ENCODE assay signal across 8 mouse cellular contexts in the genomic region with DNA sequence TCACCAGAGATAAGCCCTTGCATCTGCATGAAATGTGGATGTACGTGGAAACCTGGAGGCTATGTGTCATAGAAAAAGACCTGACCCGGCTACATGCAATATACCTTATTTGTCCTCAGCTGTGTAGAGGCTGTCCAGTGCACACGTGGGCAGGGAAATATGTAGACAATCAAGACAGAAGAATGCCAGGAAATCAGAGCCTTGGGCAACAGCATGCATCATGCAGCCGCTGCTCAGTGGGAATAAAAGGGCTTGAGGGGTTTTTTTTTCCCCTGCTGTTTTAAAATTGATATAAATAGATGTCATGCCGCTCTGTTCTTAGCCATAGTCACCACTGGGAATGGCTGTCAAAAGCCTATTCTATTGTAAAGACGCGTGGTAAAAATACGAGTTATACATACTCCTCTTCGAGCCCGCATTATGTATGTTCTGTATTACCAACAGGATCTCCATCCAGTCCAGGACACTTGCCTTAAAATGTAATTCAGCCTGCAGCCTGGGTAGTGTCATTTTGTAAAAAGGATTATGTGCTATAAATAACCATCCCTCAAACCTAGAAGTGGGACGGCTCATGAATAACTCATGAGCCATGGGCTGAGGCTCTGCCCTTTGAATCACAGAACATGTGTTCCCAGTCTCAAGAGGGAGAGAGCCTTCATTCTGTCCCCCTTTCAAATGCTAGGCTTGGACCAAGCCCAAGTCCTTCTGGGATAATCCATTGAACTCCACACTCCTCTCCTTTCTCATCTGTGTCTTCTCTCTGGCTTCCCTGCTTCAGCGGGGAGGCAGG.
DNase-seq lines count a peak whose midpoint lies in the region; ATAC-seq and TF ChIP-seq lines count a peak whose summit lies in the region.
"Had no signal": no experiment of that assay in that cellular context is flagged by ENCODE, and none has a peak within 500 bp of the region (broad histone marks: within the 10 kb centered on the region; RNA-seq: fewer than 3 reads in every experiment).

No protein-coding gene starts in this region.

- no peaks in the 10 kb centered on the region for H3K9me3 ChIP-seq in kidney, postnatal 0 days (replicated peaks; ENCODE audit: low read length)
- H3K9me3 ChIP-seq in forebrain, embryonic 11.5 days (ENCODE audit: control insufficient read depth, low read length), result no peaks in the 10 kb centered on the region
- H3K9me3 ChIP-seq in hindbrain, embryonic 14.5 days (ENCODE audit: control insufficient read depth, low read length), result no peaks in the 10 kb centered on the region
- H3K9me3 ChIP-seq in neural tube, embryonic 13.5 days, result no peaks in the 10 kb centered on the region
- H3K9me3 ChIP-seq: liver, embryonic 15.5 days had no signal

- no peak overlapping the region for H3K4me2 ChIP-seq in kidney, postnatal 0 days (ENCODE audit: low read length)
- no peak overlapping the region for H3K4me2 ChIP-seq in forebrain, embryonic 11.5 days (ENCODE audit: low read depth, low read length, severe bottlenecking)
- H3K4me2 ChIP-seq in hindbrain, embryonic 14.5 days (replicated peaks), result peak overlapping the region; percentile 15; the same call in 1 of the 2 replicates
- H3K4me2 ChIP-seq in neural tube, embryonic 13.5 days, result 0 out of 2 replicates have a peak overlapping the region, but pooled peaks have one; percentile 7
- H3K4me2 ChIP-seq: liver, embryonic 15.5 days had no signal

- DNase-seq in kidney, postnatal 0 days (ENCODE audit: low spot score), result peak; percentile 28
- no peak for DNase-seq in kidney, postnatal 10 days
- DNase-seq in forebrain, embryonic 11.5 days (ENCODE audit: low spot score), result no peak
- peak; percentile 63 for DNase-seq in hindbrain, embryonic 14.5 days (ENCODE audit: low spot score)
- no peak for DNase-seq in kidney, adult 18-20 months

- no peak overlapping the region for H3K27ac ChIP-seq in kidney, postnatal 0 days
- H3K27ac ChIP-seq in forebrain, embryonic 11.5 days (ENCODE audit: low read depth, low read length), result no peak overlapping the region
- peak overlapping the region; percentile 39; the same call in 1 of the 2 replicates for H3K27ac ChIP-seq in hindbrain, embryonic 14.5 days
- peak overlapping the region; percentile 75 for H3K27ac ChIP-seq in neural tube, embryonic 13.5 days (replicated peaks)
- H3K27ac ChIP-seq: liver, embryonic 15.5 days had no signal

- H3K36me3 ChIP-seq in kidney, postnatal 0 days (ENCODE audit: insufficient read depth, low read length), result no peaks in the 10 kb centered on the region
- no peaks in the 10 kb centered on the region for H3K36me3 ChIP-seq in forebrain, embryonic 11.5 days (ENCODE audit: control insufficient read depth, insufficient read depth, low read length)
- H3K36me3 ChIP-seq in hindbrain, embryonic 14.5 days (replicated peaks; ENCODE audit: control insufficient read depth, insufficient read depth), result no peaks in the 10 kb centered on the region
- H3K36me3 ChIP-seq in neural tube, embryonic 13.5 days, result no peaks in the 10 kb centered on the region
- H3K36me3 ChIP-seq: liver, embryonic 15.5 days had no signal

- no peaks in the 10 kb centered on the region for H3K4me1 ChIP-seq in kidney, postnatal 0 days (replicated peaks; ENCODE audit: insufficient read depth, low read length)
- no peaks in the 10 kb centered on the region for H3K4me1 ChIP-seq in forebrain, embryonic 11.5 days (replicated peaks; ENCODE audit: control insufficient read depth, insufficient read depth, low read length)
- H3K4me1 ChIP-seq in hindbrain, embryonic 14.5 days (replicated peaks; ENCODE audit: control insufficient read depth, insufficient read depth, low read length), result peaks cover 12% of the 10 kb centered on the region
- H3K4me1 ChIP-seq in neural tube, embryonic 13.5 days (replicated peaks), result peaks cover 36% of the 10 kb centered on the region
- H3K4me1 ChIP-seq: liver, embryonic 15.5 days had no signal

- H3K9ac ChIP-seq in kidney, postnatal 0 days (ENCODE audit: low read depth, low read length), result no peak overlapping the region
- H3K9ac ChIP-seq in forebrain, embryonic 11.5 days (ENCODE audit: low read length), result no peak overlapping the region
- H3K9ac ChIP-seq in hindbrain, embryonic 14.5 days, result no peak overlapping the region
- 0 out of 2 replicates have a peak overlapping the region, but pooled peaks have one; percentile 17 for H3K9ac ChIP-seq in neural tube, embryonic 13.5 days
- H3K9ac ChIP-seq: liver, embryonic 15.5 days had no signal

- ATAC-seq in kidney, postnatal 0 days (replicated peaks; ENCODE audit: low FRiP score, low read depth), result no peak
- ATAC-seq in forebrain, embryonic 11.5 days (replicated peaks; ENCODE audit: low FRiP score), result peak; percentile 71
- ATAC-seq in hindbrain, embryonic 14.5 days (ENCODE audit: low FRiP score), result peak; percentile 82
- ATAC-seq in neural tube, embryonic 13.5 days (ENCODE audit: low read depth), result peak; percentile 80
- no peak for ATAC-seq in erythroblast, adult 5-6 weeks (replicated peaks; ENCODE audit: low FRiP score, poor library complexity, severe bottlenecking)

- H3K4me3 ChIP-seq in kidney, postnatal 0 days (replicated peaks; ENCODE audit: low read depth, low read length), result no peak overlapping the region
- H3K4me3 ChIP-seq in forebrain, embryonic 11.5 days (ENCODE audit: low read depth, low read length), result no peak overlapping the region
- no peak overlapping the region for H3K4me3 ChIP-seq in hindbrain, embryonic 14.5 days (replicated peaks; ENCODE audit: low read length)
- H3K4me3 ChIP-seq in neural tube, embryonic 13.5 days, result no peak overlapping the region
- H3K4me3 ChIP-seq: liver, embryonic 15.5 days had no signal

- no peaks in the 10 kb centered on the region for H3K27me3 ChIP-seq in kidney, postnatal 0 days (ENCODE audit: insufficient read depth, low read length)
- no peaks in the 10 kb centered on the region for H3K27me3 ChIP-seq in forebrain, embryonic 11.5 days (ENCODE audit: control insufficient read depth, insufficient read depth, low read length)
- no peaks in the 10 kb centered on the region for H3K27me3 ChIP-seq in hindbrain, embryonic 14.5 days (ENCODE audit: control insufficient read depth, insufficient read depth, low read length)
- H3K27me3 ChIP-seq in neural tube, embryonic 13.5 days, result no peaks in the 10 kb centered on the region
- H3K27me3 ChIP-seq: liver, embryonic 15.5 days had no signal

- no peak for TF ChIP-seq CTCF in kidney, postnatal 0 days (IDR thresholded peaks at IDR 0.05; ENCODE audit: low read depth)

- WGBS in kidney, postnatal 0 days, result 71% methylated on average over 12 of the region's 12 CpGs
- WGBS in forebrain, embryonic 11.5 days, result 68% methylated on average over 12 of the region's 12 CpGs
- WGBS in hindbrain, embryonic 14.5 days, result 18% methylated on average over 12 of the region's 12 CpGs
- WGBS in neural tube, embryonic 13.5 days, result 24% methylated on average over 12 of the region's 12 CpGs

Comparison
In these comparisons a context has a peak if more than half of its experiments do, and no peak if none do; other contexts are left out.
1. DNase-seq: peak in kidney, postnatal 0 days (single experiment) and hindbrain, embryonic 14.5 days (single experiment); none in kidney, postnatal 10 days (single experiment), forebrain, embryonic 11.5 days (single experiment) and kidney, adult 18-20 months (single experiment).
2. ATAC-seq: peak in forebrain, embryonic 11.5 days (single experiment), hindbrain, embryonic 14.5 days (single experiment) and neural tube, embryonic 13.5 days (single experiment); none in kidney, postnatal 0 days (single experiment) and erythroblast, adult 5-6 weeks (single experiment).
3. H3K27ac ChIP-seq: peak in hindbrain, embryonic 14.5 days (single experiment) and neural tube, embryonic 13.5 days (single experiment); none in kidney, postnatal 0 days (single experiment) and forebrain, embryonic 11.5 days (single experiment).
4. H3K4me2 ChIP-seq: peak in hindbrain, embryonic 14.5 days (single experiment) and neural tube, embryonic 13.5 days (single experiment); none in kidney, postnatal 0 days (single experiment) and forebrain, embryonic 11.5 days (single experiment).